Mouse (Mus musculus): Measurements from ENCODE around the gene Ciao2b.

DNA sequence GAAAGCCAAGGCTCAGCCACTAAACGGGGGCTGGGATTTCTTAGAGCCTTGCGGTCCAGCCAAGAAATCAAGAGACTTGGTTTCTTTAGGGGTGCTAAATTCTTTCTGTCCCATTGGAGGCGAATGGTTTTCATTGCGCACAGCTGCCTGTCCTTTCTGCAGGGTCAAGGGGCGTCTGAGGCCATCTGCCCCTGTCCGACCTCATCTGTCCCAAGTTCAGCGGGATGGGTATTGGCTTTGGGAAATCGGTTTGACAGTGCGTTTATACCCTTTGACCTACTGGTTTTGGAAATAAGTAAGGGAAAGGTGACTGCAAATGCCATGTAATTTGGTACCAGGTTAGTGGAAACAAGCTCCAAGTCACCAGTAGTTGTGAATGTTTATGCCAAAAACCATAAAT, 49.9 kb downstream of the Ciao2b start:
- TF ChIP-seq CTCF (IDR thresholded peaks at IDR 0.05; ENCODE audit: low read depth, low read length) = no peak
- TF ChIP-seq POLR2A (IDR thresholded peaks at IDR 0.05; ENCODE audit: insufficient read depth, low read length) = no peak

All from ES-Bruce4 (cell line).